Mouse (Mus musculus) testis, adult 2 months (tissue): ENCODE results near the gene Dctn5.
A peak's percentile ranks its signal among the peaks of the same experiment; 100 is the strongest.

Source experiments
- CTCF ChIP-seq: fragments of 200-500 bp; IDR thresholded peaks from 2 replicates; pipeline ENCODE4 v1.5.1; 2012; ENCODE audit warnings: low read depth, mild to moderate bottlenecking, inconsistent platforms, low read length, moderate library complexity; ENCODE audit not compliant: control insufficient read depth, insufficient read depth, insufficient replicate concordance
- POLR2A ChIP-seq: fragments of 200-500 bp; IDR thresholded peaks from 2 replicates; pipeline ENCODE4 v1.6.1; 2012; ENCODE audit warnings: low read depth, mild to moderate bottlenecking, inconsistent platforms, low read length, moderate library complexity; ENCODE audit not compliant: control insufficient read depth

DNA sequence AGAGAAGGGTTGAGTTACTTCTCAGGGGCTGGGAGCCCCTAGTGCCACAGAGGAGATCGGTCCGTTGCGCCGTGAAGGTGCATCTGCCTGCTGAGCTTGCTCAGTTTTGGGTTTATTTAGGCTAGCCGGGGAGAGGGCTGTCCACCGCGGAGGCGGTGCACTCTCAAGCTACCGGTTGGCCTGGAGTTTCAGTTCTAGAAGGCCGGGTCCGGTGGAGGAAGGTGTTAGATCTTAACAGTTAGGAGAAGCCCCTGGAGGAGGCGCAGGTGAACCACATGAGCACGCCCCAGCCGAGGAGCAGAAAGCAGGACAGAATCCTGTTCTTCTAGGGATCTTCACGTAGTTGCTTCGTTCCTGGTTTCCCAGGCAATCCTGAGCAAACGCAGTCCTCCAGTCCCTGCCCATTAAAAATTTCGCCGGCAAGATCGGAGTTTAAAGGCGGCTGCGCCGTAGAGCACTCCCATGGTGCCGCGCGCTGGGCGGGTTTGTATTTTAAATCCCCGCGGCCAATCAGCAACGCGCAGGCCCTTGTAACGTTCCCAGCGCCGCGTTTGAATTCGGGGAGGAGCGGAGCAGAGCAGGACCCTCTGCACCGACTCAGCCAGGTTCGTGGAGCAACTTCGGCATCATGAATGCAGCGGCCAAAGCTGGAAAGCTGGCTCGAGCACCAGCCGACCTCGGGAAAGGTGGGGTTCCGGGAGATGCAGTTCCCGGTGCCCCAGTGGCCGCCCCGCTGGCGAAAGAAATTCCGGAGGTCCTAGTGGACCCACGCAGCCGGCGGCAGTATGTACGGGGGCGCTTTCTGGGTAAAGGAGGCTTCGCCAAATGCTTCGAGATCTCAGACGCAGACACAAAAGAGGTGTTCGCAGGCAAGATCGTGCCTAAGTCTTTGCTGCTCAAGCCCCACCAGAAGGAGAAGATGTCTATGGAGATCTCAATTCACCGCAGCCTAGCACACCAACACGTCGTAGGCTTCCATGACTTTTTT lies 26.4 kb downstream of the Dctn5 start, which contains the start of gene Plk1:
- TF ChIP-seq CTCF: 0 out of 2 replicates have a peak, but pooled peaks have one; percentile 4
- TF ChIP-seq POLR2A: peak; percentile 60
